10 mouse cellular contexts compared by ENCODE assay signal in genomic region chr2:165832720-165833119, GRCm38 (mm10).
DNase-seq lines count a peak whose midpoint lies in the region; ATAC-seq and TF ChIP-seq lines count a peak whose summit lies in the region.
"Had no signal": no experiment of that assay in that cellular context is flagged by ENCODE, and none has a peak within 500 bp of the region (broad histone marks: within the 10 kb centered on the region; RNA-seq: fewer than 3 reads in every experiment).

No protein-coding gene starts in this region.

- H3K4me1 ChIP-seq in hindbrain, postnatal 0 days (ENCODE audit: insufficient read depth, low read length), result no peaks in the 10 kb centered on the region
- H3K4me1 ChIP-seq in hindbrain, embryonic 11.5 days (replicated peaks; ENCODE audit: control insufficient read depth, insufficient read depth, low read length), result no peaks in the 10 kb centered on the region
- peaks cover 13 to 40% of the 10 kb centered on the region in 2 experiments; a peak in 3 of 4 replicates for H3K4me1 ChIP-seq in ES-E14 (ENCODE audit: control insufficient read depth in 2 of 2, insufficient read depth in 2 of 2, low read length in 2 of 2, poor library complexity in 1 of 2)
- peaks cover 35% of the 10 kb centered on the region for H3K4me1 ChIP-seq in embryonic facial prominence, embryonic 10.5 days
- no peaks in the 10 kb centered on the region; the same call in 1 of the 2 replicates for H3K4me1 ChIP-seq in lung, embryonic 16.5 days (replicated peaks; ENCODE audit: control insufficient read depth, insufficient read depth, low read length)
- H3K4me1 ChIP-seq: intestine, embryonic 15.5 days had no signal

- no peak overlapping the region for H3K4me2 ChIP-seq in hindbrain, postnatal 0 days (ENCODE audit: low read depth, low read length)
- H3K4me2 ChIP-seq in hindbrain, embryonic 11.5 days (replicated peaks; ENCODE audit: low read depth, low read length), result no peak overlapping the region
- H3K4me2 ChIP-seq in lung, embryonic 16.5 days (ENCODE audit: low read depth, low read length), result no peak overlapping the region
- H3K4me2 ChIP-seq: intestine, embryonic 15.5 days had no signal

- no peak for TF ChIP-seq CTCF in hindbrain, postnatal 0 days (IDR thresholded peaks at IDR 0.05; ENCODE audit: low read depth)

- H3K36me3 ChIP-seq in hindbrain, postnatal 0 days (ENCODE audit: insufficient read depth, low read length), result peaks cover 49% of the 10 kb centered on the region
- peaks cover 18% of the 10 kb centered on the region for H3K36me3 ChIP-seq in hindbrain, embryonic 11.5 days (ENCODE audit: control insufficient read depth, insufficient read depth, low read length)
- peaks cover 66% of the 10 kb centered on the region for H3K36me3 ChIP-seq in ES-E14 (ENCODE audit: control insufficient read depth, insufficient read depth, low read length, poor library complexity, severe bottlenecking)
- peaks cover 100% of the 10 kb centered on the region for H3K36me3 ChIP-seq in embryonic facial prominence, embryonic 10.5 days (replicated peaks)
- peaks cover 40% of the 10 kb centered on the region for H3K36me3 ChIP-seq in lung, embryonic 16.5 days (ENCODE audit: control insufficient read depth, insufficient read depth, low read length)

- H3K27me3 ChIP-seq in hindbrain, postnatal 0 days (ENCODE audit: insufficient read depth, low read length), result no peaks in the 10 kb centered on the region
- H3K27me3 ChIP-seq in hindbrain, embryonic 11.5 days (ENCODE audit: control insufficient read depth, insufficient read depth, low read length), result no peaks in the 10 kb centered on the region
- no peaks in the 10 kb centered on the region for H3K27me3 ChIP-seq in embryonic facial prominence, embryonic 10.5 days (replicated peaks; ENCODE audit: low read depth, poor library complexity, severe bottlenecking)
- H3K27me3 ChIP-seq in lung, embryonic 16.5 days (ENCODE audit: control insufficient read depth, insufficient read depth, low read depth, low read length), result no peaks in the 10 kb centered on the region
- H3K27me3 ChIP-seq: intestine, embryonic 15.5 days had no signal

- peak overlapping the region; percentile 26; the same call in 1 of the 2 replicates for H3K27ac ChIP-seq in hindbrain, postnatal 0 days
- no peak overlapping the region for H3K27ac ChIP-seq in hindbrain, embryonic 11.5 days (ENCODE audit: low read depth, low read length)
- peak overlapping the region; percentile 71; the same call in 1 of the 2 replicates for H3K27ac ChIP-seq in ES-E14 (ENCODE audit: insufficient read depth, low read depth, low read length, poor library complexity, severe bottlenecking)
- peak overlapping the region; percentile 54; the same call in 1 of the 2 replicates for H3K27ac ChIP-seq in embryonic facial prominence, embryonic 10.5 days (replicated peaks)
- H3K27ac ChIP-seq in lung, embryonic 16.5 days (ENCODE audit: low read length), result peak overlapping the region; percentile 41
- H3K27ac ChIP-seq: intestine, embryonic 15.5 days had no signal

- 84% methylated on average over 9 of the region's 9 CpGs for WGBS in hindbrain, postnatal 0 days
- 93% methylated on average over 9 of the region's 9 CpGs for WGBS in hindbrain, embryonic 11.5 days
- 91% methylated on average over 9 of the region's 9 CpGs for WGBS in embryonic facial prominence, embryonic 10.5 days
- WGBS in lung, embryonic 16.5 days, result 61% methylated on average over 9 of the region's 9 CpGs

- no peaks in the 10 kb centered on the region for H3K9me3 ChIP-seq in hindbrain, postnatal 0 days (ENCODE audit: low read length)
- no peaks in the 10 kb centered on the region for H3K9me3 ChIP-seq in hindbrain, embryonic 11.5 days (ENCODE audit: control insufficient read depth, low read length)
- H3K9me3 ChIP-seq in ES-E14 (ENCODE audit: control insufficient read depth, insufficient read depth, low read depth, low read length), result no peaks in the 10 kb centered on the region
- no peaks in the 10 kb centered on the region for H3K9me3 ChIP-seq in embryonic facial prominence, embryonic 10.5 days
- no peaks in the 10 kb centered on the region for H3K9me3 ChIP-seq in lung, embryonic 16.5 days (ENCODE audit: control insufficient read depth, low read length)
- H3K9me3 ChIP-seq: intestine, embryonic 15.5 days had no signal

- no peak for DNase-seq in hindbrain, postnatal 0 days (ENCODE audit: low spot score)
- no peak for DNase-seq in hindbrain, embryonic 11.5 days (ENCODE audit: low spot score)
- DNase-seq in ES-E14 (ENCODE audit: low read depth, low spot score) (no peak), MN1 (ENCODE audit: low spot score) (no peak)
- DNase-seq in embryonic facial prominence, embryonic 10.5 days (ENCODE audit: low spot score), result no peak
- no peak for DNase-seq in neural tube, embryonic 10.5 days (ENCODE audit: extremely low spot score, low spot score)
- DNase-seq: cerebellum, postnatal 25 days; liver, postnatal 0 days had no signal

- H3K9ac ChIP-seq in hindbrain, postnatal 0 days (replicated peaks; ENCODE audit: low read length), result no peak overlapping the region
- H3K9ac ChIP-seq in hindbrain, embryonic 11.5 days (ENCODE audit: low read depth, low read length), result no peak overlapping the region
- no peak overlapping the region for H3K9ac ChIP-seq in ES-E14 (ENCODE audit: insufficient read depth, low read depth, low read length, poor library complexity, severe bottlenecking)
- no peak overlapping the region for H3K9ac ChIP-seq in lung, embryonic 16.5 days (ENCODE audit: low read length)
- H3K9ac ChIP-seq: intestine, embryonic 15.5 days; liver, postnatal 0 days had no signal

- in situ Hi-C loops in ES-E14 (cut with MboI; ENCODE audit: low sequenced_read_pairs in 2 of 2, unreplicated experiment in 2 of 2), result loop anchor here in 1 of 2 experiments (5.0 kb wide), 1 partner anchor 65 kb away; the partner anchor contains the start of gene Zmynd8

- H3K4me3 ChIP-seq in hindbrain, postnatal 0 days (ENCODE audit: low read length), result no peak overlapping the region
- H3K4me3 ChIP-seq in hindbrain, embryonic 11.5 days (ENCODE audit: low read depth, low read length), result no peak overlapping the region
- H3K4me3 ChIP-seq in ES-E14 (ENCODE audit: insufficient read depth in 1 of 2, low read depth in 1 of 2, low read length in 2 of 2, poor library complexity in 1 of 2, severe bottlenecking in 1 of 2), result no peak overlapping the region
- H3K4me3 ChIP-seq in embryonic facial prominence, embryonic 10.5 days, result no peak overlapping the region
- H3K4me3 ChIP-seq in lung, embryonic 16.5 days (ENCODE audit: low read length), result no peak overlapping the region
- H3K4me3 ChIP-seq: intestine, embryonic 15.5 days had no signal

- ATAC-seq in hindbrain, postnatal 0 days, result no peak
- no peak for ATAC-seq in hindbrain, embryonic 11.5 days (ENCODE audit: low FRiP score)
- ATAC-seq in lung, embryonic 16.5 days (ENCODE audit: low read depth), result no peak
- ATAC-seq: intestine, embryonic 15.5 days; liver, postnatal 0 days had no signal

TF ChIP-seq in ES-E14, 5 proteins besides CTCF, POLR2A, EP300 and RAD21:
- TF ChIP-seq HCFC1 (IDR thresholded peaks at IDR 0.05; ENCODE audit: borderline replicate concordance, insufficient read depth, low read length) (no peak), MAFK (IDR thresholded peaks at IDR 0.05; ENCODE audit: insufficient read depth, low read depth, low read length) (no peak), ZC3H11A (IDR thresholded peaks at IDR 0.05; ENCODE audit: borderline replicate concordance, low read depth, low read length) (no peak), ZNF384 (IDR thresholded peaks at IDR 0.05; ENCODE audit: low read depth, low read length) (no peak), CHD2 (IDR thresholded peaks at IDR 0.05; ENCODE audit: low read depth, low read length) (no peak)
